Mouse (Mus musculus) skeletal muscle tissue, adult 2 months (tissue): Measurements from ENCODE around the gene Gm21775.
"Not testable (repeated sequence)": the region's sequence is repeated elsewhere in the genome, so short reads cannot be mapped to it uniquely, and the experiment has no call there.

Experiments
- DNase-seq: peaks from one replicate; pipeline ENCODE4 v3.0.0-alpha.2; 2012; ENCODE audit warnings: low read depth, low spot score

Gene Gm21775

GRCm38 (mm10) chrY:10553153-10553552 lies at the start of gene Gm21775:
Gene Gm21775, plus strand, starts transcription at chrY:10553453.
- DNase-seq: not testable (repeated sequence)

GRCm38 (mm10) chrY:10535942-10536341 lies 17.3 kb upstream of the Gm21775 start, which contains the start of gene Gm20737:
Gene Gm20737, minus strand, starts transcription at chrY:10536042.
- not testable (repeated sequence) for DNase-seq
